Mouse (Mus musculus): ENCODE measurements at regions not wholly inside any gene's neighbourhood (a gene's known extent, or its start where the extent isn't known, plus 50 kb on each side); places are given as distances from the start of the nearest gene placed in this dataset.
"Not testable (repeated sequence)": the region's sequence is repeated elsewhere in the genome, so short reads cannot be mapped to it uniquely, and the experiment has no call there.

GRCm38 (mm10) chr12:19125541-19125940, 611.2 kb downstream of the 5730507C01Rik start:
- no peak for DNase-seq

GRCm38 (mm10) chr12:19175631-19176030, 661.3 kb downstream of the 5730507C01Rik start:
- no peak for DNase-seq

- no peak for DNase-seq
Measured at GRCm38 (mm10) chr12:19192396-19192795, 678.1 kb downstream of the 5730507C01Rik start.

- DNase-seq, result not testable (repeated sequence)
Measured at GRCm38 (mm10) chr12:19193041-19193440, 678.7 kb downstream of the 5730507C01Rik start.

GRCm38 (mm10) chr12:19223996-19224395, 709.7 kb downstream of the 5730507C01Rik start:
- not testable (repeated sequence) for DNase-seq

GRCm38 (mm10) chr12:19246731-19247130, 707.6 kb upstream of the Gm21863 start:
- peak; percentile 3 to 9 for DNase-seq

- peak; percentile 5 to 14 for DNase-seq
Measured at GRCm38 (mm10) chr12:19288271-19288890, 665.9 kb upstream of the Gm21863 start.

- not testable (repeated sequence) for DNase-seq
Measured at GRCm38 (mm10) chr12:19289038-19289437, 665.3 kb upstream of the Gm21863 start.

GRCm38 (mm10) chr12:19292068-19292770, 662.1 kb upstream of the Gm21863 start:
- not testable (repeated sequence) for DNase-seq

Measured in thymus, adult 18-20 months (tissue).